Mouse (Mus musculus): Measurements from ENCODE around the gene Tas2r131. TPM values are rescaled to one million over a fixed set of nuclear protein-coding genes. Genes with fewer than 3 reads are reported as not detected.
"Not testable (repeated sequence)": the region's sequence is repeated elsewhere in the genome, so short reads cannot be mapped to it uniquely, and the experiment has no call there.

Tas2r131 gene
- polyA plus RNA-seq (2014; fragmentation: Nextera tagmentation; extraction: Ambion mirVana) = not detected in 2 replicates

DNA sequence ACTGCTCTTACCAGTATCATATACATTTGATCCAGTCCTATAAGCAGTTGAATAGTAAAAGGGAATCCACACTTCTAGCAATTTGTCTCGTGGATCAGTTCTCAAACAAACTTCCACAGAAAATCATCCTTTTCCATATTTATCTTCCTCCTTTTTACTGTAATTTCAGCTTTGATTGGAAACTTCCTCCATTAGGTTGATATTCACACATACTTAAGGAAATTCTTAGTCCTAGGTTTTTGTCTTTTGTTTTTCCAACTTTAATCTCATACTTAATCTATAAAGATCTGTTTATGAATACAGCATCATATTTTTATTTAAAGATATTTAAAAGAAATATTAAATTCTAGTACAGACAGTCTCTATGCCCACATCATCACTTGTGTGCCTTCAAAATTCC lies at the start of gene Tas2r131:
Tas2r131 (minus strand) TSS at position 101 of the 400 bp plus-strand sequence.
- no peaks in the 10 kb centered on the region for H3K4me1 ChIP-seq (ENCODE audit: control insufficient read depth, insufficient read depth, low read length)
- WGBS = 74% methylated on average over 1 of the region's 1 CpGs
- no peak for DNase-seq (ENCODE audit: low spot score, missing footprints)
- H3K27ac ChIP-seq (ENCODE audit: low read depth, low read length) = no peak within 1 kb of the TSS
- H3K9ac ChIP-seq (ENCODE audit: low read length) = no peak within 1 kb of the TSS
- H3K36me3 ChIP-seq (ENCODE audit: control insufficient read depth, insufficient read depth, low read length) = no peaks in the 10 kb centered on the region
- no peak within 1 kb of the TSS for H3K4me3 ChIP-seq (ENCODE audit: low read depth, low read length)
- H3K9me3 ChIP-seq (ENCODE audit: control insufficient read depth, low read length) = no peaks in the 10 kb centered on the region
- ATAC-seq (ENCODE audit: low FRiP score) = no peak
- no peak within 1 kb of the TSS for H3K4me2 ChIP-seq
- no peaks in the 10 kb centered on the region for H3K27me3 ChIP-seq (ENCODE audit: control insufficient read depth, insufficient read depth, low read length)

- Histone ChIP-seq H3K4me1 (ENCODE audit: control insufficient read depth, insufficient read depth, low read length) (no peaks in the 10 kb centered on the region), H3K9me3 (ENCODE audit: control insufficient read depth, low read length) (no peaks in the 10 kb centered on the region), H3K36me3 (ENCODE audit: control insufficient read depth, insufficient read depth, low read length) (no peaks in the 10 kb centered on the region), H3K27me3 (ENCODE audit: control insufficient read depth, insufficient read depth, low read length) (no peaks in the 10 kb centered on the region), H3K9ac (ENCODE audit: low read length) (no peak within 1 kb of the TSS), H3K4me2 (no peak within 1 kb of the TSS), H3K27ac (ENCODE audit: low read depth, low read length) (no peak within 1 kb of the TSS), H3K4me3 (ENCODE audit: low read depth, low read length) (no peak within 1 kb of the TSS)
- WGBS = 82% methylated on average over 2 of the region's 2 CpGs
- DNase-seq (ENCODE audit: low spot score, missing footprints) = no peak
- no peak for ATAC-seq (ENCODE audit: low FRiP score)
Observed at GRCm38 (mm10) chr6:132980865-132981264, 23.1 kb upstream of the Tas2r131 start, which contains the start of gene Tas2r109. Gene Tas2r109 (minus strand): TSS chr6:132980965.

GRCm38 (mm10) chr6:132950802-132951201 lies 6.9 kb downstream of the Tas2r131 start, which contains the start of gene Tas2r129:
Gene Tas2r129 (plus strand): TSS chr6:132951102.
- Histone ChIP-seq H3K27ac (ENCODE audit: low read depth, low read length) (no peak within 1 kb of the TSS), H3K36me3 (ENCODE audit: control insufficient read depth, insufficient read depth, low read length) (no peaks in the 10 kb centered on the region), H3K27me3 (ENCODE audit: control insufficient read depth, insufficient read depth, low read length) (no peaks in the 10 kb centered on the region), H3K4me1 (ENCODE audit: control insufficient read depth, insufficient read depth, low read length) (no peaks in the 10 kb centered on the region), H3K9ac (ENCODE audit: low read length) (no peak within 1 kb of the TSS), H3K4me2 (no peak within 1 kb of the TSS), H3K9me3 (ENCODE audit: control insufficient read depth, low read length) (no peaks in the 10 kb centered on the region), H3K4me3 (ENCODE audit: low read depth, low read length) (no peak within 1 kb of the TSS)
- ATAC-seq (ENCODE audit: low FRiP score) = no peak
- DNase-seq (ENCODE audit: low spot score, missing footprints) = no peak
- WGBS = 85% methylated on average over 2 of the region's 2 CpGs

DNA sequence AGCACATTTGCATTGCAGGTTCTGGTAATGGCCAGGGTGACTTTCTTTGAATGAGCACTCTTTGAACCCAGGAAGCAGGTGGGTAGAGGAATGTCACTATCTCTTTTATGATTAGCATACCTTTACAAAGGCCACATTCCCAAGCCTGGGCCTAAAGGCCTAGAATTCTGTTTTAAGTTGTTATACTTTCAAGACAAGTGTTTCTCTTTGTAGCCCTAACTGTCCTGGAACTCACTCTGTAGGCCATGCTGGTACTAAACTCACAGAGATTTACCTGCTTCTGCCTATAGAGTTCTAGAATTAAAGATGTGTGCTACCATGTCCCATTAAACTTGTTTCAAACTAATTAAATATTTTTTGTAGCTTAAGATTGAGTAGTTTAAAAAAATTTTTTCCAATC lies 16.3 kb downstream of the Tas2r131 start:
- H3K4me2 ChIP-seq; ATAC-seq (ENCODE audit: low FRiP score); H3K9me3 ChIP-seq (ENCODE audit: control insufficient read depth, low read length); H3K4me1 ChIP-seq (ENCODE audit: control insufficient read depth, insufficient read depth, low read length); H3K9ac ChIP-seq (ENCODE audit: low read length); H3K36me3 ChIP-seq (ENCODE audit: control insufficient read depth, insufficient read depth, low read length); DNase-seq (ENCODE audit: low spot score, missing footprints); H3K27me3 ChIP-seq (ENCODE audit: control insufficient read depth, insufficient read depth, low read length); H3K27ac ChIP-seq (ENCODE audit: low read depth, low read length); H3K4me3 ChIP-seq (ENCODE audit: low read depth, low read length): not testable (repeated sequence)

GRCm38 (mm10) chr6:132909351-132909750 lies 48.4 kb downstream of the Tas2r131 start, which contains the start of gene Tas2r125:
Gene Tas2r125 (plus strand): TSS chr6:132909651.
- WGBS = 84% methylated on average over 3 of the region's 3 CpGs
- DNase-seq (ENCODE audit: low spot score, missing footprints) (no peak), ATAC-seq (ENCODE audit: low FRiP score) (no peak)
- Histone ChIP-seq H3K27ac (ENCODE audit: low read depth, low read length) (no peak within 1 kb of the TSS), H3K27me3 (ENCODE audit: control insufficient read depth, insufficient read depth, low read length) (no peaks in the 10 kb centered on the region), H3K9me3 (ENCODE audit: control insufficient read depth, low read length) (no peaks in the 10 kb centered on the region), H3K36me3 (ENCODE audit: control insufficient read depth, insufficient read depth, low read length) (no peaks in the 10 kb centered on the region), H3K9ac (ENCODE audit: low read length) (no peak within 1 kb of the TSS), H3K4me3 (ENCODE audit: low read depth, low read length) (no peak within 1 kb of the TSS), H3K4me2 (no peak within 1 kb of the TSS), H3K4me1 (ENCODE audit: control insufficient read depth, insufficient read depth, low read length) (no peaks in the 10 kb centered on the region)

Other genes with a start within 250 kb of the Tas2r131 start
- gene Tas2r122, start 246.0 kb downstream of the Tas2r131 start, polyA plus RNA-seq (2014; fragmentation: Nextera tagmentation; extraction: Ambion mirVana) = not detected in 2 replicates
- not detected in 2 replicates for gene Tas2r115, start 219.9 kb downstream of the Tas2r131 start, polyA plus RNA-seq (2014; fragmentation: Nextera tagmentation; extraction: Ambion mirVana)
- not detected in 2 replicates for gene Tas2r124, start 203.2 kb downstream of the Tas2r131 start, polyA plus RNA-seq (2014; fragmentation: Nextera tagmentation; extraction: Ambion mirVana)
- gene Tas2r102, start 195.8 kb downstream of the Tas2r131 start, polyA plus RNA-seq (2014; fragmentation: Nextera tagmentation; extraction: Ambion mirVana) = not detected in 2 replicates
- gene Tas2r136, start 179.8 kb downstream of the Tas2r131 start, polyA plus RNA-seq (2014; fragmentation: Nextera tagmentation; extraction: Ambion mirVana) = not detected in 2 replicates
- not detected in 2 replicates for gene Tas2r117, start 155.1 kb downstream of the Tas2r131 start, polyA plus RNA-seq (2014; fragmentation: Nextera tagmentation; extraction: Ambion mirVana)
- not detected in 2 replicates for gene Tas2r123, start 110.8 kb downstream of the Tas2r131 start, polyA plus RNA-seq (2014; fragmentation: Nextera tagmentation; extraction: Ambion mirVana)
- gene Tas2r116, start 102.5 kb downstream of the Tas2r131 start, polyA plus RNA-seq (2014; fragmentation: Nextera tagmentation; extraction: Ambion mirVana) = not detected in 2 replicates
- gene Tas2r110, start 89.9 kb downstream of the Tas2r131 start, polyA plus RNA-seq (2014; fragmentation: Nextera tagmentation; extraction: Ambion mirVana) = not detected in 2 replicates
- gene Tas2r113, start 64.9 kb downstream of the Tas2r131 start, polyA plus RNA-seq (2014; fragmentation: Nextera tagmentation; extraction: Ambion mirVana) = not detected in 2 replicates
- gene Tas2r125, start 48.3 kb downstream of the Tas2r131 start, polyA plus RNA-seq (2014; fragmentation: Nextera tagmentation; extraction: Ambion mirVana) = not detected in 2 replicates
- not detected in 2 replicates for gene Tas2r129, start 6.8 kb downstream of the Tas2r131 start, polyA plus RNA-seq (2014; fragmentation: Nextera tagmentation; extraction: Ambion mirVana)
- not detected in 2 replicates for gene Tas2r109, start 23.0 kb upstream of the Tas2r131 start, polyA plus RNA-seq (2014; fragmentation: Nextera tagmentation; extraction: Ambion mirVana)
- not detected in 2 replicates for gene Tas2r103, start 79.2 kb upstream of the Tas2r131 start, polyA plus RNA-seq (2014; fragmentation: Nextera tagmentation; extraction: Ambion mirVana)
- gene Tas2r140, start 97.9 kb upstream of the Tas2r131 start, polyA plus RNA-seq (2014; fragmentation: Nextera tagmentation; extraction: Ambion mirVana) = not detected in 2 replicates
- gene Smim10l1, start 147.0 kb upstream of the Tas2r131 start, polyA plus RNA-seq (2014; fragmentation: Nextera tagmentation; extraction: Ambion mirVana) = 81.3 and 88.2 TPM in 2 replicates